Mouse (Mus musculus) lung, postnatal 0 days (tissue): Measurements from ENCODE around the gene Lrrk1. TPM values are rescaled to one million over a fixed set of nuclear protein-coding genes. Genes with fewer than 3 reads are reported as not detected.

Source experiments
- ATAC-seq: fragments of 200-750 bp; cut with Nextera tagmentation; 2 replicates; pipeline ENCODE4 v1.8.0; 2017; ENCODE audit warnings: moderate library complexity
- DNase-seq: peaks from one replicate; pipeline ENCODE4 v3.0.0-alpha.2; 2016; ENCODE audit warnings: low spot score
- H3K27ac ChIP-seq: fragments of 300-500 bp; sonication (generic); 2 replicates; pipeline ENCODE4 v1.5.1; 2014; ENCODE audit warnings: antibody characterized with exemption, mild to moderate bottlenecking, low read length, mixed read lengths
- H3K27me3 ChIP-seq: fragments of 300-500 bp; sonication (generic); replicated peaks from 2 replicates; pipeline ENCODE4 v1.6.1; 2014; ENCODE audit warnings: low read length, mixed read lengths; ENCODE audit not compliant: insufficient read depth
- H3K36me3 ChIP-seq: fragments of 300-500 bp; sonication (generic); 2 replicates; pipeline ENCODE4 v1.6.1; 2014; ENCODE audit warnings: low read length, mixed read lengths; ENCODE audit not compliant: insufficient read depth
- H3K4me1 ChIP-seq: fragments of 300-500 bp; sonication (generic); 2 replicates; pipeline ENCODE4 v1.6.1; 2014; ENCODE audit warnings: antibody characterized with exemption, low read depth, low read length, mixed read lengths; ENCODE audit not compliant: insufficient read depth
- H3K4me2 ChIP-seq: fragments of 300-500 bp; sonication (generic); replicated peaks from 2 replicates; pipeline ENCODE4 v1.6.1; 2014; ENCODE audit warnings: low read depth, mild to moderate bottlenecking, low read length, moderate library complexity, mixed read lengths
- H3K4me3 ChIP-seq: fragments of 300-500 bp; sonication (generic); 2 replicates; pipeline ENCODE4 v1.5.1; 2014; ENCODE audit warnings: low read depth, low read length
- H3K9ac ChIP-seq: fragments of 300-500 bp; sonication (generic); replicated peaks from 2 replicates; pipeline ENCODE4 v1.6.1; 2014; ENCODE audit warnings: low read depth, mild to moderate bottlenecking
- H3K9me3 ChIP-seq: fragments of 300-500 bp; sonication (generic); 2 replicates; pipeline ENCODE4 v1.6.1; 2016; ENCODE audit warnings: low read length, mixed read lengths
- CTCF ChIP-seq: IDR thresholded peaks from 2 replicates; pipeline ENCODE4 v1.5.1; 2016; ENCODE audit warnings: antibody characterized with exemption, mild to moderate bottlenecking
- EP300 ChIP-seq: IDR thresholded peaks from 2 replicates; pipeline ENCODE4 v1.6.1; 2016; ENCODE audit warnings: antibody characterized with exemption, mild to moderate bottlenecking, control low read depth
- WGBS: fragments of 180-500 bp; shearing (Covaris S2); extraction: QIAGEN DNeasy Blood & Tissue Kit; methylation state at CpG from one replicate; pipeline ENCODE4 v1.1.7; 2014; 5-methylcytosine and 5-hydroxymethylcytosine counted together
- polyA plus RNA-seq: library from polyadenylated mRNA; unstranded; fragments of >200 nt; fragmentation: Nextera tagmentation; extraction: Ambion mirVana; gene quantifications from 2 replicates; pipeline ENCODE4 v1.2.1, GENCODE M21; 2015

Gene Lrrk1
- polyA plus RNA-seq, 1 experiment from 2014 or later, result 20.5 TPM

- H3K9me3 ChIP-seq, result no peaks in the 10 kb centered on the region
- 80% methylated on average over 4 of the region's 4 CpGs for WGBS
- TF ChIP-seq EP300, result no peak
- TF ChIP-seq CTCF, result no peak
- H3K4me2 ChIP-seq, result peak overlapping the region; percentile 14; the same call in 1 of the 2 replicates
- H3K9ac ChIP-seq, result no peak overlapping the region
- H3K4me3 ChIP-seq, result no peak overlapping the region
- peak overlapping the region; percentile 84 for H3K27ac ChIP-seq
- ATAC-seq, result no peak
- DNase-seq, result no peak
- H3K36me3 ChIP-seq, result peaks cover 5% of the 10 kb centered on the region; the same call in 1 of the 2 replicates
- no peaks in the 10 kb centered on the region for H3K27me3 ChIP-seq
- no peaks in the 10 kb centered on the region; the same call in 1 of the 2 replicates for H3K4me1 ChIP-seq
Observed at GRCm38 (mm10) chr7:66375736-66376135, 12.4 kb downstream of the Lrrk1 start.

GRCm38 (mm10) chr7:66373391-66373790 is 14.8 kb downstream of the Lrrk1 start:
- Histone ChIP-seq H3K4me1 (no peaks in the 10 kb centered on the region; the same call in 1 of the 2 replicates), H3K36me3 (no peaks in the 10 kb centered on the region), H3K9ac (no peak overlapping the region), H3K9me3 (no peaks in the 10 kb centered on the region), H3K4me3 (no peak overlapping the region), H3K27ac (no peak overlapping the region), H3K4me2 (no peak overlapping the region), H3K27me3 (no peaks in the 10 kb centered on the region)
- DNase-seq (no peak), ATAC-seq (no peak)
- TF ChIP-seq EP300 (no peak), CTCF (no peak)
- 84% methylated on average over 3 of the region's 3 CpGs for WGBS

- Histone ChIP-seq H3K27me3 (no peaks in the 10 kb centered on the region), H3K4me3 (no peak overlapping the region), H3K36me3 (no peaks in the 10 kb centered on the region), H3K9ac (no peak overlapping the region), H3K27ac (no peak overlapping the region; the same call in 1 of the 2 replicates), H3K4me1 (no peaks in the 10 kb centered on the region), H3K9me3 (no peaks in the 10 kb centered on the region), H3K4me2 (no peak overlapping the region)
- TF ChIP-seq EP300, result no peak
- no peak for TF ChIP-seq CTCF
- ATAC-seq, result no peak
- no peak for DNase-seq
- WGBS, result 82% methylated on average over 6 of the region's 6 CpGs
Observed at GRCm38 (mm10) chr7:66370970-66371369, 17.2 kb downstream of the Lrrk1 start.

- H3K27ac ChIP-seq, result peak overlapping the region; percentile 51; the same call in 1 of the 2 replicates
Observed at GRCm38 (mm10) chr7:66369934-66370445, 18.2 kb downstream of the Lrrk1 start.

GRCm38 (mm10) chr7:66369071-66369933 is 18.8 kb downstream of the Lrrk1 start:
- H3K27ac ChIP-seq, result 0 out of 2 replicates have a peak overlapping the region, but pooled peaks have one; percentile 45
- H3K4me3 ChIP-seq, result no peak overlapping the region
- DNase-seq (peak; percentile 19), ATAC-seq (no peak)
- no peaks in the 10 kb centered on the region for H3K36me3 ChIP-seq
- no peaks in the 10 kb centered on the region for H3K4me1 ChIP-seq
- 53% methylated on average over 5 of the region's 5 CpGs for WGBS
- no peaks in the 10 kb centered on the region for H3K27me3 ChIP-seq
- no peak overlapping the region for H3K9ac ChIP-seq
- no peak for TF ChIP-seq CTCF
- no peak overlapping the region for H3K4me2 ChIP-seq
- no peaks in the 10 kb centered on the region for H3K9me3 ChIP-seq

More at GRCm38 (mm10) chr7:66369934-66370445, 18.2 kb downstream of the Lrrk1 start:
- WGBS, result 43% methylated on average over 5 of the region's 5 CpGs
- H3K27me3 ChIP-seq, result no peaks in the 10 kb centered on the region
- H3K9ac ChIP-seq, result no peak overlapping the region
- H3K36me3 ChIP-seq, result no peaks in the 10 kb centered on the region
- H3K4me2 ChIP-seq, result no peak overlapping the region
- ATAC-seq (peak; percentile 32), DNase-seq (peak; percentile 43)
- H3K4me3 ChIP-seq, result no peak overlapping the region
- no peaks in the 10 kb centered on the region for H3K4me1 ChIP-seq
- TF ChIP-seq EP300 (peak; percentile 56), CTCF (no peak)
- no peaks in the 10 kb centered on the region for H3K9me3 ChIP-seq

- Histone ChIP-seq H3K9ac (no peak within 1 kb of the TSS), H3K27ac (peak within 1 kb of the TSS; percentile 22), H3K4me3 (no peak within 1 kb of the TSS), H3K36me3 (no peaks in the 10 kb centered on the region), H3K27me3 (no peaks in the 10 kb centered on the region), H3K9me3 (no peaks in the 10 kb centered on the region), H3K4me2 (no peak within 1 kb of the TSS), H3K4me1 (no peaks in the 10 kb centered on the region)
- WGBS, result 14% methylated on average over 2 of the region's 2 CpGs
- TF ChIP-seq EP300 (peak; percentile 98), CTCF (no peak; the same call in 1 of the 2 replicates)
- peak; percentile 91 for DNase-seq
- peak; percentile 93 for ATAC-seq
Observed at GRCm38 (mm10) chr7:66365904-66366303, 22.2 kb downstream of the Lrrk1 start, which contains the start of gene Gm10974. Gene Gm10974, plus strand, starts transcription at chr7:66365905.
